Mouse (Mus musculus) liver, adult 2 months (tissue): ENCODE data around the gene Ndufv1. TPM values are rescaled to one million over a fixed set of nuclear protein-coding genes. Genes with fewer than 3 reads are reported as not detected.
A peak's percentile ranks its signal among the peaks of the same experiment; 100 is the strongest.
"Not testable (repeated sequence)": the region's sequence is repeated elsewhere in the genome, so short reads cannot be mapped to it uniquely, and the experiment has no call there.

Source experiments
- DNase-seq: peaks from one replicate; pipeline ENCODE4 v3.0.0-alpha.2; 2011; ENCODE audit warnings: low read depth, low spot score; ENCODE audit errors: extremely low read depth
- H3K27ac ChIP-seq: fragments of 200-500 bp; replicated peaks from 2 replicates; pipeline ENCODE4 v1.5.1; 2012; ENCODE audit warnings: low read depth, mild to moderate bottlenecking, control low read depth, inconsistent platforms, low read length; ENCODE audit not compliant: insufficient read depth
- H3K27me3 ChIP-seq: fragments of 200-500 bp; 2 replicates; pipeline ENCODE4 v1.6.1; 2012; ENCODE audit warnings: mild to moderate bottlenecking, moderate library complexity, low read length, inconsistent platforms; ENCODE audit not compliant: control insufficient read depth, insufficient read depth
- H3K36me3 ChIP-seq: fragments of 200-500 bp; 2 replicates; pipeline ENCODE4 v1.6.1; 2012; ENCODE audit warnings: low read length, inconsistent platforms; ENCODE audit not compliant: control insufficient read depth, insufficient read depth
- H3K4me1 ChIP-seq: fragments of 200-500 bp; 2 replicates; pipeline ENCODE4 v1.6.1; 2011; ENCODE audit warnings: low read length; ENCODE audit not compliant: control insufficient read depth, insufficient read depth
- H3K4me3 ChIP-seq: fragments of 200-500 bp; 2 replicates; pipeline ENCODE4 v1.5.1; 2011; ENCODE audit warnings: low read depth, mild to moderate bottlenecking, control low read depth, low read length, moderate library complexity; ENCODE audit not compliant: insufficient read depth
- H3K79me2 ChIP-seq: fragments of 200-500 bp; 2 replicates; pipeline ENCODE4 v1.6.1; 2012; ENCODE audit warnings: inconsistent platforms, mild to moderate bottlenecking, low read length, moderate library complexity; ENCODE audit not compliant: control insufficient read depth, insufficient read depth
- H3K9ac ChIP-seq: fragments of 200-500 bp; 2 replicates; pipeline ENCODE4 v1.6.1; 2012; ENCODE audit warnings: low read depth, mild to moderate bottlenecking, control low read depth, inconsistent platforms, low read length
- CTCF ChIP-seq: fragments of 200-500 bp; IDR thresholded peaks from 2 replicates; pipeline ENCODE4 v1.5.1; 2011; ENCODE audit warnings: low read depth, low read length, control low read depth
- POLR2A ChIP-seq: fragments of 200-500 bp; IDR thresholded peaks from 2 replicates; pipeline ENCODE4 v1.6.1; 2011; ENCODE audit warnings: low read length, control low read depth; ENCODE audit not compliant: insufficient read depth; ENCODE audit errors: extremely low read depth
- WGBS: fragments of 180-500 bp; shearing (Covaris S2); methylation state at CpG from one replicate; pipeline ENCODE4 v1.1.7; 2018; 5-methylcytosine and 5-hydroxymethylcytosine counted together
- polyA plus RNA-seq: library from polyadenylated mRNA; depleted of rRNA; stranded (reverse); fragments of >200 nt; gene quantifications from 2 replicates; pipeline ENCODE4 v1.2.3, GENCODE M21; 2012
- total RNA-seq: library from RNA; depleted of rRNA; stranded (reverse); fragments of >200 nt; gene quantifications from 2 replicates; pipeline ENCODE4 v1.2.3, GENCODE M21; 2014

The Ndufv1 gene
- total and polyA plus RNA-seq, 2 experiments = 189 to 239 TPM

- H3K9ac ChIP-seq = no peak overlapping the region
- H3K27ac ChIP-seq = no peak overlapping the region
- no peak overlapping the region for H3K4me3 ChIP-seq
- no peaks in the 10 kb centered on the region for H3K27me3 ChIP-seq
- H3K79me2 ChIP-seq = no peaks in the 10 kb centered on the region
- 80% methylated on average over 5 of the region's 5 CpGs for WGBS
- H3K4me1 ChIP-seq = peaks cover 21% of the 10 kb centered on the region
- no peak for DNase-seq
- no peaks in the 10 kb centered on the region for H3K36me3 ChIP-seq
- no peak for TF ChIP-seq POLR2A
- no peak for TF ChIP-seq CTCF
Observed at GRCm38 (mm10) chr19:4052516-4053030, 40.0 kb upstream of the Ndufv1 start.

- Histone ChIP-seq H3K27ac (no peak overlapping the region), H3K79me2 (no peaks in the 10 kb centered on the region), H3K4me3 (no peak overlapping the region), H3K36me3 (no peaks in the 10 kb centered on the region), H3K9ac (no peak overlapping the region), H3K27me3 (no peaks in the 10 kb centered on the region), H3K4me1 (peaks cover 21% of the 10 kb centered on the region)
- DNase-seq = peak; percentile 69
- TF ChIP-seq POLR2A (no peak), CTCF (peak; percentile 83)
- WGBS = 39% methylated on average over 10 of the region's 10 CpGs
Observed at GRCm38 (mm10) chr19:4051741-4052515, 39.3 kb upstream of the Ndufv1 start.

GRCm38 (mm10) chr19:4051016-4051415 lies 38.4 kb upstream of the Ndufv1 start:
- H3K4me3 ChIP-seq = no peak overlapping the region
- H3K27me3 ChIP-seq = no peaks in the 10 kb centered on the region
- H3K27ac ChIP-seq = no peak overlapping the region; the same call in 1 of the 2 replicates
- peak; percentile 22 for DNase-seq
- peaks cover 19% of the 10 kb centered on the region for H3K4me1 ChIP-seq
- no peak overlapping the region for H3K9ac ChIP-seq
- H3K79me2 ChIP-seq = no peaks in the 10 kb centered on the region
- TF ChIP-seq CTCF (peak; percentile 26; the same call in 1 of the 2 replicates), POLR2A (no peak)
- WGBS = 96% methylated on average over 5 of the region's 5 CpGs
- H3K36me3 ChIP-seq = no peaks in the 10 kb centered on the region

GRCm38 (mm10) chr19:4049069-4049468 lies 36.5 kb upstream of the Ndufv1 start:
- not testable (repeated sequence) for H3K79me2 ChIP-seq, H3K36me3 ChIP-seq, H3K9ac ChIP-seq, DNase-seq, H3K27me3 ChIP-seq, H3K27ac ChIP-seq, H3K4me3 ChIP-seq
- 85% methylated on average over 5 of the region's 5 CpGs for WGBS
- TF ChIP-seq CTCF = 0 out of 2 replicates have a peak, but pooled peaks have one; percentile 15
- H3K4me1 ChIP-seq = peaks cover 16% of the 10 kb centered on the region

- DNase-seq = peak; percentile 77
- H3K4me1 ChIP-seq = peaks cover 16% of the 10 kb centered on the region
- no peaks in the 10 kb centered on the region for H3K27me3 ChIP-seq
- WGBS = 25% methylated on average over 4 of the region's 4 CpGs
- H3K79me2 ChIP-seq = no peaks in the 10 kb centered on the region
- no peak overlapping the region for H3K9ac ChIP-seq
- no peaks in the 10 kb centered on the region for H3K36me3 ChIP-seq
- TF ChIP-seq POLR2A = no peak
- TF ChIP-seq CTCF = peak; percentile 70
- no peak overlapping the region for H3K4me3 ChIP-seq
- H3K27ac ChIP-seq = no peak overlapping the region
Observed at GRCm38 (mm10) chr19:4047859-4048258, 35.3 kb upstream of the Ndufv1 start.

- peaks cover 16% of the 10 kb centered on the region for H3K4me1 ChIP-seq
- no peak for TF ChIP-seq POLR2A
- TF ChIP-seq CTCF = no peak
- peak overlapping the region; percentile 81 for H3K27ac ChIP-seq
- H3K4me3 ChIP-seq = no peak overlapping the region
- peak; percentile 59 for DNase-seq
- H3K9ac ChIP-seq = no peak overlapping the region
- H3K36me3 ChIP-seq = no peaks in the 10 kb centered on the region
- H3K27me3 ChIP-seq = no peaks in the 10 kb centered on the region
- no peaks in the 10 kb centered on the region for H3K79me2 ChIP-seq
- WGBS = 58% methylated on average over 8 of the region's 8 CpGs
Observed at GRCm38 (mm10) chr19:4046866-4047254, 34.3 kb upstream of the Ndufv1 start.
